Mouse (Mus musculus): ENCODE data around the gene Nkpd1. TPM values are rescaled to one million over a fixed set of nuclear protein-coding genes. Genes with fewer than 3 reads are reported as not detected.
A peak's percentile ranks its signal among the peaks of the same experiment; 100 is the strongest.

Gene Nkpd1
- 0.20 TPM in 1 of 2 replicates, not detected in the other for polyA plus RNA-seq (2015; fragmentation: Nextera tagmentation; extraction: Ambion mirVana)

GRCm38 (mm10) chr7:19517652-19518365 is at the start of gene Nkpd1:
Gene Nkpd1 (plus strand): TSS chr7:19517838.
- H3K27ac ChIP-seq: no peak within 1 kb of the TSS
- H3K27me3 ChIP-seq: peaks cover 63% of the 10 kb centered on the region
- 0 out of 2 replicates have a peak within 1 kb of the TSS, but pooled peaks have one; percentile 2 for H3K9ac ChIP-seq
- peaks cover 16% of the 10 kb centered on the region for H3K4me1 ChIP-seq
- WGBS: 4% methylated on average over 21 of the region's 29 CpGs
- peak; percentile 7; the same call in 1 of the 2 replicates for ATAC-seq (ENCODE audit: borderline replicate concordance, extremely low read depth, low FRiP score, low TSS enrichment)
- no peak within 1 kb of the TSS for H3K4me3 ChIP-seq
- peak within 1 kb of the TSS; percentile 45 for H3K4me2 ChIP-seq
- no peaks in the 10 kb centered on the region for H3K36me3 ChIP-seq
- H3K9me3 ChIP-seq: no peaks in the 10 kb centered on the region

DNA sequence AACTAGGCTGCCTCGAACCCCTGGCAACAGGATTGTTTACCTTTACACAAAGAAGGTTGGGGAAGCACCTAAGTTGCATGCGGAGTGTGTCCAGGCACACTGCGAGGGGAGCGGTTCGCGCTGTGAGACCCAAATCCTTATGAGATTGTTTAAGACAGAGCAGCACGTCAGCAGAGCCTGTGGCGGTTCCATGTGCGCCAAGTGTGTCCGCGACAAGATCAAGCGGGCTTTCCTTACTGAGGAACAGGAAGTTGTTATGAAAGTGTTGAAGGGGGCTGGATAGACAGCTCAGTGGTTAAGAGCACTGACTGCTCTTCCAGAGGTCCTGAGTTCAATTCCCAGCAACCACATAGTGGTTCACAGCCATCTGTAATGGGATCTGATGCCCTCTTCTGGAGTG is 49.4 kb upstream of the Nkpd1 start:
- Histone ChIP-seq H3K27ac (no peak overlapping the region), H3K9ac (no peak overlapping the region), H3K9me3 (no peaks in the 10 kb centered on the region), H3K27me3 (peaks cover 56% of the 10 kb centered on the region), H3K4me1 (peaks cover 17% of the 10 kb centered on the region), H3K4me3 (no peak overlapping the region), H3K36me3 (no peaks in the 10 kb centered on the region), H3K4me2 (no peak overlapping the region)
- WGBS: 54% methylated on average over 12 of the region's 12 CpGs
- ATAC-seq (ENCODE audit: borderline replicate concordance, extremely low read depth, low FRiP score, low TSS enrichment): no peak

DNA sequence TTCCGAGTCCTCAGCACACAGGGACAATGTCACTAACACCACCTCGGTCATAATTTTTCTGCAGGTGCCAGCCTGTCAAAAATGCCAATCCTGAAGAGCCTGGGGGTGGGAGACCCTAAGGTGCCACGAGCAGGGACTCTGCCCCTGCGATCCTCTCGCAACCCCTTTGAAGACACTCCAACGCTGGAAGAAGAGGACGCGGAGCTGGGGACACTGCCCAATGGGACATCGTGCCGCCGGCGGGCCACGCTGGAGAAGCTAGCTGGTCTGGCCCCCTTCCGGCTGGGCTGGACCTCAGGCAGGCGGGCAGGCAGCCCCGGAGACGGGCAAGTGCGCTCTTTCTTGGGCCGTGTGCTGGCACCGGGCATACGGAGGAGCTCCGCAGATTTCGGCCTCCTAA is 48.2 kb upstream of the Nkpd1 start:
- no peak overlapping the region for H3K27ac ChIP-seq
- no peaks in the 10 kb centered on the region for H3K9me3 ChIP-seq
- WGBS: 25% methylated on average over 23 of the region's 23 CpGs
- H3K36me3 ChIP-seq: no peaks in the 10 kb centered on the region
- H3K27me3 ChIP-seq: peaks cover 65% of the 10 kb centered on the region
- no peak overlapping the region for H3K9ac ChIP-seq
- H3K4me1 ChIP-seq: peaks cover 24% of the 10 kb centered on the region
- ATAC-seq (ENCODE audit: borderline replicate concordance, extremely low read depth, low FRiP score, low TSS enrichment): no peak
- no peak overlapping the region for H3K4me3 ChIP-seq
- peak overlapping the region; percentile 8; the same call in 1 of the 2 replicates for H3K4me2 ChIP-seq

DNA sequence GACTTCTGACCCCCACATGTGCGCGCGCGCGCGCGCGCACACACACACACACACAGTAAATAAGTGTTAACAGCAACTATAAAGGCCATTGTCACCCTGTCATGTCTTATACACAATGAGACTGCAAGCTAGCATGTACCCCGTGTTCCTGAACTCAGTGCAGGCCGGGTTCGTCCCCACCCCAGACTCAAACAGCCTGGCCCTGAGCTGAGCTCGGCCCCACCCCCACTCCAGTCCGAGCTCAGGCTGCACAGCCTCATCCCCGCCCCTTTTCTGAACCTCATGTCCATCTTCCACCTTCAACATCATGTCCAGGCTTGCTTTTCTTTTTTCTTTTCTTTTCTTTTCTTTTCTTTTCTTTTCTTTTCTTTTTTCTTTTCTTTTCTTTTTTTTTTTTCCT is 47.3 kb upstream of the Nkpd1 start:
- Histone ChIP-seq H3K9ac (no peak overlapping the region), H3K9me3 (no peaks in the 10 kb centered on the region), H3K4me3 (no peak overlapping the region), H3K27me3 (peaks cover 66% of the 10 kb centered on the region), H3K4me2 (no peak overlapping the region), H3K4me1 (peaks cover 17% of the 10 kb centered on the region), H3K36me3 (no peaks in the 10 kb centered on the region), H3K27ac (no peak overlapping the region)
- WGBS: 14% methylated on average over 14 of the region's 14 CpGs
- ATAC-seq (ENCODE audit: borderline replicate concordance, extremely low read depth, low FRiP score, low TSS enrichment): no peak

GRCm38 (mm10) chr7:19472403-19472802 is 45.2 kb upstream of the Nkpd1 start:
- Histone ChIP-seq H3K27me3 (peaks cover 71% of the 10 kb centered on the region), H3K4me2 (no peak overlapping the region), H3K4me3 (no peak overlapping the region), H3K36me3 (no peaks in the 10 kb centered on the region), H3K9ac (no peak overlapping the region), H3K27ac (0 out of 2 replicates have a peak overlapping the region, but pooled peaks have one; percentile 77), H3K4me1 (peaks cover 13% of the 10 kb centered on the region), H3K9me3 (no peaks in the 10 kb centered on the region)
- ATAC-seq (ENCODE audit: borderline replicate concordance, extremely low read depth, low FRiP score, low TSS enrichment): no peak
- 31% methylated on average over 4 of the region's 4 CpGs for WGBS

DNA sequence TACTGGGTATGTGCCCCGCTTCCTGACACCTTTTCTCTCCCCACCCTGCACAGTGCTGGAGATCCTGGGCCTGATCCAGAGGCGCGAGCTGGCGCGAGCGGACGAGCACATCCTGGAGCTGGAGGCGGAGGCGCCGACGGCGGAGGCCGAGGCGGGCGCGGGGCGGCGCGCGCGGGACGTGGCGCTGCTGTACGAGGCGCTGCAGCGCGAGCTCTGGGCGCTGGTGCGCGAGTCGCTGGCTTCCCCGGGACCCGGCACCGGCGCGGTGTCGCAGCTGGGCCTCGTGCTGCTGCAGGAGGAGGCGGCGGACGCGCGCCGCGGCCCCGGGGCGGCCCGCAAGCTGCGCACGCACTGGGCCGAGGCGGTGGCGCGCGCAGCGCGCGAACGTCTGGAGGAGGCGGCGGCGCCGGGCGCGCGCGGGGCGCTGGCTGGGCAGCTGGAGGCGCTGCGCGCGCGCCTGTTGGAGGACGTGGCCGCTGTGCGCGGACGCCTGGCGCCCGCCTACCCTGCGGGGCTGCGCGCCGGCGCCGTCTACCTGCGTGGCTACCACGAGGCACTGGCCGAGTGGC is 43.7 kb upstream of the Nkpd1 start:
- Histone ChIP-seq H3K27me3 (peaks cover 70% of the 10 kb centered on the region), H3K9me3 (no peaks in the 10 kb centered on the region), H3K4me3 (peak overlapping the region; percentile 59), H3K4me1 (peaks cover 21% of the 10 kb centered on the region), H3K4me2 (peak overlapping the region; percentile 96), H3K9ac (peak overlapping the region; percentile 61), H3K36me3 (no peaks in the 10 kb centered on the region), H3K27ac (peak overlapping the region; percentile 77)
- peak; percentile 83 for ATAC-seq (ENCODE audit: borderline replicate concordance, extremely low read depth, low FRiP score, low TSS enrichment)
- WGBS: 2% methylated on average over 71 of the region's 89 CpGs

DNA sequence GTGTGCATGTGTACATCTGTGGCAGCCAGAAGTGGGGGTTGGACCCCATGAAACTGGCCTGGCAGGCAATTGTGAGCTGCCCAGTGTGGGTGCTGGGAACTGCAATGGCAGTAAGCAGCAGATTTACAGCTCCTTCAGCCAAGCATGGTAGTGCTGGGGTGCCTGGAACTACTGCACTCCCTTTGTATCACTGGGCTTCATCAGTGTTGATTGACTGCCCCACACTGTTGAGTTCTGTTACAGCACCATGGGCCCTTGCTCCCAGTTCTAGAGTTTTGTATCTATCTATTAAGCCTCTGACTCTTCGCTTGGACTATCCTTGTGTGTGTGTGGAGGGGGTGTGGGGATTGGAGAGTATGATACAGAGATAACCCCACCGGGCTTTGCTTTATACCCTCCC is 40.6 kb upstream of the Nkpd1 start:
- H3K4me2 ChIP-seq: no peak overlapping the region
- H3K4me1 ChIP-seq: peaks cover 18% of the 10 kb centered on the region
- no peaks in the 10 kb centered on the region for H3K36me3 ChIP-seq
- no peak overlapping the region for H3K27ac ChIP-seq
- WGBS: 53% methylated on average over 2 of the region's 2 CpGs
- H3K4me3 ChIP-seq: no peak overlapping the region
- peaks cover 45% of the 10 kb centered on the region for H3K27me3 ChIP-seq
- H3K9me3 ChIP-seq: no peaks in the 10 kb centered on the region
- ATAC-seq (ENCODE audit: borderline replicate concordance, extremely low read depth, low FRiP score, low TSS enrichment): no peak
- H3K9ac ChIP-seq: no peak overlapping the region

GRCm38 (mm10) chr7:19477624-19478384 is 39.8 kb upstream of the Nkpd1 start:
- Histone ChIP-seq H3K9ac (no peak overlapping the region), H3K36me3 (no peaks in the 10 kb centered on the region), H3K9me3 (no peaks in the 10 kb centered on the region), H3K27me3 (peaks cover 38% of the 10 kb centered on the region), H3K27ac (peak overlapping the region; percentile 50; the same call in 1 of the 2 replicates), H3K4me3 (no peak overlapping the region), H3K4me2 (no peak overlapping the region), H3K4me1 (peaks cover 18% of the 10 kb centered on the region)
- 19% methylated on average over 14 of the region's 14 CpGs for WGBS
- no peak for ATAC-seq (ENCODE audit: borderline replicate concordance, extremely low read depth, low FRiP score, low TSS enrichment)

DNA sequence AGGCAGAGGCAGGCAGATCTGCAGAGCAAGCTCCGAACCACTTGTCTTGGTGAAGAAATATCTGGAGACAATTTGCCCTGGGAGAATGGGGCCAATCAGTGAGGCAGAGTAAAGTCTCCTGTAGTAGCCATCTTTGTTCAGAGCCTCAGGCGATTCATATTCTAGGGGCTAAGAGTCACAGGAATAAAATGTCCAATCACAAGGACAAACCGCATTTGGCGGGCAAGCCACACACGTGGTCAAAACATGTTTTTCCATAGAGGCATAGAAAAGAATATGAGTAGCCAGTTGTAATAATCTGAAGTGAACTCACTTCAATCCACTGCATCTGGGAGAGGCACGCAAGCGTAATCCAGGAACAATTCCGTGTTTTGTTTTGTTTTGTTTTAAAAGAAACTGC is 34.4 kb upstream of the Nkpd1 start:
- no peak overlapping the region for H3K9ac ChIP-seq
- WGBS: 77% methylated on average over 8 of the region's 8 CpGs
- peaks cover under 1% of the 10 kb centered on the region for H3K4me1 ChIP-seq
- no peak overlapping the region for H3K4me3 ChIP-seq
- H3K27me3 ChIP-seq: peaks cover 11% of the 10 kb centered on the region
- H3K9me3 ChIP-seq: no peaks in the 10 kb centered on the region
- no peak overlapping the region for H3K27ac ChIP-seq
- H3K4me2 ChIP-seq: no peak overlapping the region
- ATAC-seq (ENCODE audit: borderline replicate concordance, extremely low read depth, low FRiP score, low TSS enrichment): no peak
- no peaks in the 10 kb centered on the region for H3K36me3 ChIP-seq

DNA sequence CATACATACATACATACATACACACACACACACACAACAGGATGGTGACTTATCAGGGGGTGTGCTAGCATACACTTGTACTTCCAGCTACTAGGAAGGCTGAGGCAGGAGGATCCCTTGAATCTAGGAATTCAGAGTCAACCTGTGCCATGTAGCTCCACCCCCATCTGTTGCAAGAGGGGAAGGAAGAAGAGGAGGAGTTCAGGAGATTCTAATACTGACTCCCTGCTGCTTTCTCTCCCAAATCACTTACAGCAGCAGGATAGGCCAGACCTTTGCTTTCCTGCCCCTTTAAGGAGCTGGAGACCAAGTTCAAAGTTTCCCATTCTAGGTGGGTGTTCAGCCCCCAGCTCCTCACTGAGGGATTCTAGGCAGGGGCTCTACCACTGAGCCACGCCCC is 32.1 kb upstream of the Nkpd1 start:
- ATAC-seq (ENCODE audit: borderline replicate concordance, extremely low read depth, low FRiP score, low TSS enrichment): no peak
- Histone ChIP-seq H3K27me3 (peaks cover 33% of the 10 kb centered on the region), H3K4me1 (peaks cover 5% of the 10 kb centered on the region; the same call in 1 of the 2 replicates), H3K9ac (no peak overlapping the region), H3K36me3 (no peaks in the 10 kb centered on the region), H3K4me3 (no peak overlapping the region), H3K4me2 (no peak overlapping the region), H3K27ac (no peak overlapping the region), H3K9me3 (no peaks in the 10 kb centered on the region)
- 88% methylated on average over 1 of the region's 1 CpGs for WGBS

DNA sequence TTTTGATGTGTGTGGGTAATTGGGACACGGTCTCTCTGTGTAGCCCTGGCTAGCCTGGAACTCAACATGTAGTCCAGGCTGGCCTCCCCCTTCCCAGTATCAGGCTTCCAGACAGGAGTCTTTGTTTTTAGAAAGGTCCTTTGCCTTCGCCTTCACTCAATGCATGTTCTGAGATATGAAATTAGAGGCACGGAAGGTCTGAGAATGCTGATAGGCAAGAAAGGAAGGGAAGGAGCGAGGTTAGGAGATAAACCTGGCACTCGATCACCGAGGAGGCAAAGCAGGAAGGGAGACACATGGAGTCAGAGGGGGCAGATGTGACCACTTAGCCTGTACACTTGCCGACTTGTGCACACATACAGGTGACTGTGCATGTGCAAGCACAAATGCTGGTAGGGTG is 31.1 kb upstream of the Nkpd1 start:
- Histone ChIP-seq H3K27ac (no peak overlapping the region), H3K36me3 (no peaks in the 10 kb centered on the region), H3K27me3 (peaks cover 44% of the 10 kb centered on the region), H3K4me2 (no peak overlapping the region), H3K9me3 (no peaks in the 10 kb centered on the region), H3K4me1 (peaks cover 8% of the 10 kb centered on the region), H3K4me3 (no peak overlapping the region), H3K9ac (no peak overlapping the region)
- 83% methylated on average over 7 of the region's 7 CpGs for WGBS
- no peak for ATAC-seq (ENCODE audit: borderline replicate concordance, extremely low read depth, low FRiP score, low TSS enrichment)

DNA sequence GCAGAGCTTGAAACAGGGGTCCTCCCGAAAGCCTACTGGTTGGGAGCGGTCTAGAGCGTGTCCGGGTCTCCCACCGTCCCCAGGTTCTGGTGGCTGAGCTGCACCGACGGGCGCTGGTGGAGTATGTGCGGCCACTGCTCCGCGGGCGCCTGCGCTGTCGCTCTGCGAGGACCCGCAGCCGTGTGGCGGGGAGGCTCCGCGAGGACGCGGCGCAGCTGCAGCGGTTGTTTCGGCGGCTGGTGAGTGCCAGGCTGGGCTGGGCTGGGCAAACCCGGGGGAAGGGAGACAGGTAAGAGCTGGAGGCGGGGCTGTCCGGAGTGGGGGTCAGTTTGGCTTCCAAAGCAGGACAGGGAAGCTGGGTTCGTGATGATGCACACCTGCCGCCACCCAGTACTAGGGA is 28.1 kb upstream of the Nkpd1 start:
- H3K4me3 ChIP-seq: 0 out of 2 replicates have a peak overlapping the region, but pooled peaks have one; percentile 9

More for the DNA sequence above, 28.1 kb upstream of the Nkpd1 start:
- Histone ChIP-seq H3K27me3 (peaks cover 55% of the 10 kb centered on the region), H3K36me3 (no peaks in the 10 kb centered on the region), H3K4me2 (peak overlapping the region; percentile 36), H3K9ac (no peak overlapping the region), H3K9me3 (no peaks in the 10 kb centered on the region), H3K4me1 (peaks cover 13% of the 10 kb centered on the region), H3K27ac (no peak overlapping the region)
- WGBS: 20% methylated on average over 31 of the region's 31 CpGs
- ATAC-seq (ENCODE audit: borderline replicate concordance, extremely low read depth, low FRiP score, low TSS enrichment): no peak

Data from lung, embryonic 15.5 days (tissue).